Mouse (Mus musculus): ENCODE results near the gene Smarca2.
A peak's percentile ranks its signal among the peaks of the same experiment; 100 is the strongest.

DNA sequence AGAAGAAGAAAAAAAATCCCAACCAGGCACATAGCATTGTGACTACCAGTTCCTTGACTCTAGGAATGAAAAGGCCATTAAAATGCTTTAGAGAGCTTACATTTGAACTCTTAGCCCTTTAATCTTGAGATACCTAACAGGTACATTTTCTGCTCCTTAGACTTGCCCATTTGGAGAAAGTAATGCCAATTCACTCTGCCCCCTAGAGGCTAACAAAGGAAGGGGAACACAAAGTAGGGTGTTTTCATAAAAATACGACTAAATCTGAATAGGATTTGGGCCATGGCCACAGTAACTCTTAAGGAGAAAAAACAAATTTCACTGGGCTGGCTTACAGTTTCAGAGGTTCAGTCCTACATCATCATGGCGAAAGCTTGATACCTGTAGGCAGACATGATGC is 77.9 kb downstream of the Smarca2 start:
- TF ChIP-seq CTCF (IDR thresholded peaks at IDR 0.05; ENCODE audit: low read depth) (peak; percentile 49), EP300 (IDR thresholded peaks at IDR 0.05; ENCODE audit: low read depth) (no peak)

Data from liver, embryonic 14.5 days (tissue).